Mouse (Mus musculus): ENCODE data around the gene Fam83g.

GRCm38 (mm10) chr11:61646499-61647039, 37.3 kb upstream of the Fam83g start:
- TF ChIP-seq CTCF (IDR thresholded peaks at IDR 0.05; ENCODE audit: insufficient read depth, low read length) (no peak), POLR2A (IDR thresholded peaks at IDR 0.05; ENCODE audit: borderline replicate concordance, extremely low read depth, low read depth, low read length) (no peak)

Data from lung, adult 2 months (tissue).